Mouse (Mus musculus) cerebellum, adult (tissue): Measurements from ENCODE around the gene Hdac1.

Experiments
- ATAC-seq: cut with Nextera tagmentation; 2 replicates; pipeline ENCODE4 v1.9.2; 2017; ENCODE audit warnings: mild to moderate bottlenecking, moderate library complexity, mixed read lengths; ENCODE audit not compliant: insufficient number of reproducible peaks, low FRiP score, low TSS enrichment

The Hdac1 gene

GRCm38 (mm10) chr4:129513086-129513767 is 29.3 kb downstream of the Hdac1 start, which contains the start of gene Marcksl1:
Gene Marcksl1 (plus strand): TSS chr4:129513581.
- ATAC-seq: no peak

- ATAC-seq: no peak
These were observed 31.0 kb downstream of the Hdac1 start for GRCm38 (mm10) chr4:129511413-129512096.

GRCm38 (mm10) chr4:129510723-129511412 is 31.6 kb downstream of the Hdac1 start:
- ATAC-seq: no peak

DNA sequence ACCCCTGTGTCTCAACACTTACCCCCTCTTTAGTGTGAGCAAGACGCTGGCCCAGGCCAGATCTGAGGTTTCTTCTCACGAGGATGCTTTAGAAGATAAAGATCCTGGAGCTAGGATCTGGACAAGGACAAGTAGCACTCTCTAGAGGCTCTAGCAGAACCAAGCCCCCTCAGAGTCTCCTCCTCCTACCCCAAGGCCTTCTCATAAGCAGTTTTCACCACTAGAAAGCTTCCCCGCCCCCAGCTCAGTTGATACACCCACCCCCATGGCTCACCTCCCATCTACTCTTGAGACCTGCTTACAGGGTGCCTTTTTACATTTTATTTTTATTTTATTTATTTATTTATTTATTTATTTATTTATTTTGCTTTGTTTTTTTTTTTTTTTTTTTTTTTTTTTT is 32.9 kb downstream of the Hdac1 start:
- no peak for ATAC-seq

DNA sequence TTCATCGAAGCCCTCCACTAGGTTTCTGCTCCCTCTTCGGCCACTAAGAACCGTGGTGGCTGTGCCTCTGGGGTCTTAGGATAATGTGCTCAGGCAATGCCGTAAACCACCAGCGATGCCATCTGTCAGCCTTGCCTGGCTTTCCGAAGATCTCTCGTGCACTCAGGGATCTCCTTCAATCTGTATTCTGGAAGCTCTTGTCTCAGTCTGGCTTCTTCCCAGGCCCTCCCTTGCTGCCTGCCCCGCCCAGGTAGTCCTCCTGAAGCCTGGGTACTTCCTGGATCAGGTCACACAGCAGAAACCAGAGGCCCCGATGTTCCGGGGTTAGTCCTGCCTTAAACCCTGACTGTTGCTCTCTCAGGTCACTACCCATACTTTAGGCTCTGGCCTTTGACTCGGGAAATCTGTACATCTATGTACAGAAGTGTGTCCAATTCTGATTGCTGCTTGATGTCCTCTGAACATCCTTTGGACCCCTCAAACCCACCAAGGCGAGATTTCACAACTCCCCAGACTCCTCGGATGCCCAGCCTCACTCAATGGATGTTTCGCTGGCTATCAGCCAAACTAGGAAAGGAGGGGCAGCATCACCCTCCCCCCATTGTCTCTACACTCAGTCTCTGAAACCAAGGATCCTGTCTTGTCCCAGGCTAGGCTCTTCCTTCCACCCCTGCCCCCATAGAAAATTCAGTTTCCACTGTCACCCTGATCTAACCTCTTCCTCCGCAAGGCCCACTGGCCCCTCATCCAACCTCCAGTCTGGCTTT is 33.5 kb downstream of the Hdac1 start:
- no peak for ATAC-seq

DNA sequence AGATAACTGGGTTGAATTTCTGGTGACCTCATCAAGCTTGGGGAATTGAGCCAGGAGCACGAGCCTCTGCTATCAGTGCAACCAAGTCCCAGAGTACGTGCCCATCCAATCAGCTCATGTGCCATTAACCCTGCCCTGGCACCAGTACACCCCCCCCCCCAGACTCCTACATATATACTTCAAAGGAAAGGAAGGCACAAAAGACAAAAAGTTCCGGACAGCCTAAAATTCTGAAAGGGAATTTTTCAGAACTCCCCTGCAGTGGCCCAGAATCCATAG is 34.3 kb downstream of the Hdac1 start:
- no peak for ATAC-seq

GRCm38 (mm10) chr4:129507434-129508236 is 34.9 kb downstream of the Hdac1 start:
- ATAC-seq: no peak

DNA sequence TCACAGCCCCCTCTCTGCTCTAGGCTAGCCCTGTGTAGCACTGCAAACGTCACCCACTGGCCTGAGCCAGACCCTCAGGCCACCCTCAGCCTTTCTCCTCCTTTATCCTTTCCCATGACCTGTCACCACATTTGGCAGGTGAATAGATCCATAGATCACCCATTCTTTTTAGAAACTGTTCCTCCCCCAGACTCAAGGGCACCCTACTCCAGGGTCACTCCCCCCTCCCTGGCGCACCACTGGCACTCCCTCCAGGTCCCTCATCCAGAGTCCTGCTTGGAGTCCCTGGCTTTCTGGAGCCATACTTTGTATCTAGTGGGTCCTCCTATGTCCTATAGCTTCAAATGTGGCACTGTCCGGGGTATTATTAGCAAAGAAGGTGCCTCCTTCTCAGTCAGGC is 37.0 kb downstream of the Hdac1 start:
- no peak for ATAC-seq

DNA sequence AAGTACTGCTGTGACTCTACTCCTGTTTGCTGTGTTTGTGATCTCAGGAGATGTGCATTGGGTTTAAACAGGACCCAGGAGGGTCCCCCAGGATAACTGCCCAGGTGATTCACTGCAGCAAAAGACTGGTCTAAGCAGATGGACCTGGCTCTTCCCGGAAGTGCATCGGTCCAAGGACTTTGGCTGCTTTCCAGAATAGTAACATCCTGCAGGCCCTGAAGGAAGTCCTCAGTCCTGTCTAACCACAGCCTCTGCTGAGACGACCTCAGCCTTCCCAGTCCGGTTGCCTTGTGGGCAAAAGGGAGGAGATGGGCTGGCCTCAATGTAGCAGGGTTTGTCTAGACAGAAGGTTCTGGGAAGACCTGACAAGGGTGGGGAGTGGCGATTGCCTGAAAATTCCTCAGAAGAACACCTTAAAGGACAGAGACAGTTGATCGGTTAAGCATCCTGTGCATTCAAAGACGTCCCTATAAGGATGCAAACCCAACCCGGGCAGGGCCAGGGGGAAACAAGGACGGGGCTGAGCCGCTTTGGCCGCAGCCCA is 39.5 kb downstream of the Hdac1 start:
- no peak for ATAC-seq

DNA sequence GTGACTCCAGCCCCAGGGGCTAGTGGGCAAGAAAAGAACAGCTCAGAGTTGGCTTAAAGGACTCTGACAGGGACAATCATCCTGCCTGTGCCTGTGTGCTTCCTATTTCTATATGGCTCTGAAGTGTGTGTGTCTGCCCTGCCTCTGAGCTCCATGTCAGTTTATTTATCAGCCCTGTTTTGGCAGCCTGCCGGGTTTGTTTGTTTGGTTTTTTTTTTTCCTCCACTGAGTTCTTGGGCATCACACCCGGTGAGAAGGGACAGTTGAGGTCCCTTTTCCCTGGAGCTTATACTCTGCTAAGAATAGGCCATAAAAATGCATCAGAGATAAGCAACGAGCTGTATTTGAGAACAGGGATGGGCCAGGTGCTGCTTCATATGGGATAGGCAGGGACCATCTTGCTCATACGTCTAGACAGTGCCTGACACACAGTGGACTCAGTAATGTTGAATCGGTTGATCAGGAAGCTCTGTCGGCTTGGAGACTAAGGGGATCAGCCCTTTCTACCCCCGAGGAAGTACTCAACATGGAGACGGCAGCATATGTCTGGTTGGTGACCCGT is 40.1 kb downstream of the Hdac1 start:
- no peak for ATAC-seq

DNA sequence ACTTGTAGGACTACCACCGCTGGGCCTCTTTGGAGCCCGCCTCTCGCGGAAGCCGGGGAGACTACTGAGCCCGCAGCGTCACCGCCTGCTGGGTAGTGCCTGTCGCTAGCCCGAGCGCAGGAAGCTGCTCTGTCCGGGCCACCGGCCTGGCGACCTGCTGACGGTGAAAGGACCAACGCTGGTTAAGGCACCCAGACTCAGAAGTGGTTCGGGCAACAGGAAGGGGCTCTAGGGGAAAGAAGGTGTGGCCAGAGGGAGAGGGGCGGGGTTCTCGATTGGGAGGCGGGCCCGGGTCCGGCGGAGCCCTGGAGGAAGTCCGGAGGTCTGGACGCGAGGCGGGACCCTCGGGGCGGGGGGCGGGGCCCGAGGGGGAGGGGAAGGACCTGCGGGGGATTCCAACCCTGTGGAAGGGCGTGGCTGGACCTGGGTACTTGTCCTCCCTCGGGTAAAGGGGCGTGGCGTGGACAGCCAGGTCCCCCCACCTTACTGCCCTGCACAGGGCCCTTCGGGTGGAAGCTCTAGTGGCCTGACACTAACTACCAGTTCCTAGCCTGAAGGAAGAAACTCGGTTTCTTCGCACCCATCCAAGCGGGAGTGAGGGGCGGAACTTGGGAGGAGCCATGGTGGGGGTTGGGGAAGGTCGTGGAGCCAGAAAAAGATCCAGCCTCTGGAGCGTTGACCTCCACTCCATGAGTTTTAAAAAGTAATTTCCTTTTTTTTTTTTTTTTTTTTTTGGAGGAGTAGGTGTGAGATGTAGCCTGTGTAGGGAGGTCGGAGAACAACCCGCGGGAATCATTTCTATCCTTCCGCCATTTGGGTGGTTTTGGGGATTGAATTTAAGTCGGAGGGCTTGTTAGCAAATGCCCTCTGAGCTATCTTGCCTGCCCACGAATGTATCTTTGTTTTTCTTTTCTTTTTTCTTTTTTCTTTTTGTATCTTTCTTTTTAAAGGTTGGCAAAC is 41.6 kb downstream of the Hdac1 start:
- ATAC-seq: 0 out of 2 replicates have a peak, but pooled peaks have one; percentile 31

GRCm38 (mm10) chr4:129500017-129500416 is 42.5 kb downstream of the Hdac1 start:
- no peak for ATAC-seq

DNA sequence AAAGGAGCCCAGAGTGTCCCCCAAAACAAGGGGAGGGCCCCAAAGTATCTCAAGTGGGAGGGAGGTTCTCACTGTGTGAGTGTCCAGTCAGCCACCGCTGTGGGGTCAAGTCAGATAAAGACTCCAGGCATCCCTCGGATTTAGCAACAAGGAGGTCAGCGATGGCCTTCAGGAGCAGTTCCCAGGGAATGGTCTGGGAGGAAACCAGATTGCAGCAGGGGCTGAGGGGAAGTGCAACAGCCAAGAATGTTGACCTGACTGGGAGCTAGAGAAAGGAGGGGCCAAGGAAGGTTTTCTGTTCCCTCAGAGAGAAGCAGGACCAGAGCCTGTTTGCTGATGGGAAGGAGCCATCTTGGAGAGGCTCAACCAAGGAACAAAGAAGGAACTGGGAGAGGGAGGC is 43.6 kb downstream of the Hdac1 start:
- no peak for ATAC-seq

DNA sequence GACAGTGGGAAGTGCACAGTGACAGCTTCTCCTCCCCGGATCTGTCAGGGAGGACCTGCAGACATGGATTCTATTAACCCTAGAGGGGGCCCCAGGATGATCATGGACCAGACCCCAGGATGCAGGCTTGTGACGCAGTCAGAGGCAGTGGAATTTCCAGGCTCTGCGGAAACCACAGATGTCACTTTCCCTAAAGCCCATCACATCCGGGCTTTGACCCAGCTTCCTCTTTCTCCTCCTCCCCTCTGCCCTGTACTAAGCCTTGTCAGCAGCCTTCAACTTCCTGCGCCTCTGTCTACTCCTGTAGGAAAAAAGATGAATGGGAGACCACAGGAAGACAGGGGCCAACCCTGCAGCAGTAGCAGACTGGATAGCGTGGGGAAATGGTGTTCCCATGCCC is 45.9 kb downstream of the Hdac1 start:
- no peak for ATAC-seq

GRCm38 (mm10) chr4:129495672-129496562 is 46.6 kb downstream of the Hdac1 start:
- no peak for ATAC-seq

- no peak for ATAC-seq
These were observed 47.8 kb downstream of the Hdac1 start for GRCm38 (mm10) chr4:129494681-129495080.
